13 mouse cellular contexts compared by ENCODE assay signal in genomic region chr14:72835158-72835557, GRCm38 (mm10).
DNase-seq lines count a peak whose midpoint lies in the region.
"Had no signal": no experiment of that assay in that cellular context is flagged by ENCODE, and none has a peak within 500 bp of the region (broad histone marks: within the 10 kb centered on the region; RNA-seq: fewer than 3 reads in every experiment).

No protein-coding gene starts in this region.

- peak; percentile 33 for DNase-seq in adrenal gland, adult 2 months
- DNase-seq in adrenal gland, postnatal 14 days = no peak
- DNase-seq in 416B (ENCODE audit: low read depth) (peak; percentile 59), NIH3T3 (ENCODE audit: low read depth) (peak; percentile 44), liver (no peak)
- DNase-seq in spleen, postnatal 4 days (ENCODE audit: low spot score in 2 of 2) = no peak
- DNase-seq: cerebellum, adult 11-12 months; cerebellum, adult 9-10 months; cerebellum, postnatal 14 days; gastrocnemius, postnatal 10 days; gastrocnemius, postnatal 36 days; heart, adult 2 months; kidney, adult 2 months had no signal

Comparison
In these comparisons a context has a peak if more than half of its experiments do, and no peak if none do; other contexts are left out.
1. DNase-seq: peak in adrenal gland, adult 2 months (single experiment), 416B (single experiment) and NIH3T3 (single experiment); none in adrenal gland, postnatal 14 days (single experiment), spleen, postnatal 4 days (0 of 2) and liver (single experiment).